Mouse (Mus musculus) adipose tissue, adult 10 weeks (tissue): ENCODE results near the gene Rev1. TPM values are rescaled to one million over a fixed set of nuclear protein-coding genes. Genes with fewer than 3 reads are reported as not detected.

Source experiments
- polyA plus RNA-seq: library from polyadenylated mRNA; stranded (reverse); fragments of 350-450 nt; fragmentation: Illumina TruSeq; extraction: RNeasy Lipid Tissue Mini Kit (QIAGEN cat#74804); gene quantifications from one replicate; pipeline ENCODE4 v1.2.3, GENCODE M21; 2014; ENCODE audit warnings: low read depth, low replicate concordance

Rev1 gene
- 14.4 TPM for polyA plus RNA-seq

GRCm38 (mm10) chr1:38129501-38130267 lies at the start of gene Rev1:
Gene Rev1, minus strand, starts transcription at chr1:38129801.

Other genes with a start within 250 kb of the Rev1 start
- 24.2 TPM for gene Mitd1, start 239.4 kb downstream of the Rev1 start, polyA plus RNA-seq
- 163 TPM for gene Mrpl30, start 239.3 kb downstream of the Rev1 start, polyA plus RNA-seq
- 0.11 TPM for gene Lyg2, start 213.3 kb downstream of the Rev1 start, polyA plus RNA-seq
- not detected for gene Lyg1, start 172.0 kb downstream of the Rev1 start, polyA plus RNA-seq
- 45.9 TPM for gene Txndc9, start 131.9 kb downstream of the Rev1 start, polyA plus RNA-seq
- gene Eif5b, start 131.8 kb downstream of the Rev1 start, polyA plus RNA-seq, result 37.0 TPM